ENCODE assay signal across 9 mouse cellular contexts in the genomic region with DNA sequence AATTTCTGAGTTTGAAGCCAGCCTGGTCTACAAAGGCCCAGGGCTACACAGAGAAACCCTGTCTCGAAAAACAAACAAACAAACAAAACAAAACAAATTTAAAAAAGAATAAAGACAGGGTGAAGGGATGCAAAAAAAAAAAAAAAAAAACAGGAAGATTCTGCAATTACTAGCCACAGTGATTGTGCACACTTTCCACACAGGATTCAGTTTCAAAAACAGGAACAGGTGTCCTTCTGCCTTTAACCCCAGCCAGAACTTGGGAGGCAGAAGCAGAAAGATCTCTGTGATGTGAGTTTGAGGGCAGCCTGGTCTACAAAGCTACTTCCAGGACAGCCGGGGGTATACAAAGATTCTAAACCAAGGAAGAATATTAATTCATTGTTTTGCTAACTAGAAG. TPM values are rescaled to one million over a fixed set of nuclear protein-coding genes. Genes with fewer than 3 reads are reported as not detected.
DNase-seq lines count a peak whose midpoint lies in the region; ATAC-seq and TF ChIP-seq lines count a peak whose summit lies in the region.
"Had no signal": no experiment of that assay in that cellular context is flagged by ENCODE, and none has a peak within 500 bp of the region (broad histone marks: within the 10 kb centered on the region; RNA-seq: fewer than 3 reads in every experiment).

No protein-coding gene starts in this region.

- TF ChIP-seq POLR2A in embryonic fibroblast, embryonic 13.5 days (IDR thresholded peaks at IDR 0.05; ENCODE audit: low read depth, low read length): no peak

- peak overlapping the region; percentile 94 for H3K4me2 ChIP-seq in lung, embryonic 14.5 days
- peak overlapping the region; percentile 95 for H3K4me2 ChIP-seq in limb, embryonic 12.5 days
- H3K4me2 ChIP-seq in neural tube, embryonic 15.5 days: peak overlapping the region; percentile 92

- ATAC-seq in lung, embryonic 14.5 days (ENCODE audit: insufficient read depth): no peak
- no peak for ATAC-seq in limb, embryonic 12.5 days (ENCODE audit: insufficient number of reproducible peaks, insufficient read depth, low FRiP score, low TSS enrichment, low read depth)
- ATAC-seq in neural tube, embryonic 15.5 days (ENCODE audit: low FRiP score): no peak

- peaks cover 10% of the 10 kb centered on the region for H3K4me1 ChIP-seq in lung, embryonic 14.5 days (ENCODE audit: insufficient read depth)
- H3K4me1 ChIP-seq in embryonic fibroblast, embryonic 13.5 days (ENCODE audit: control insufficient read depth, insufficient read depth, low read length): no peaks in the 10 kb centered on the region
- H3K4me1 ChIP-seq in limb, embryonic 12.5 days (replicated peaks): peaks cover 23% of the 10 kb centered on the region
- H3K4me1 ChIP-seq in neural tube, embryonic 15.5 days: peaks cover 29% of the 10 kb centered on the region

- peak overlapping the region; percentile 66 for H3K9ac ChIP-seq in lung, embryonic 14.5 days
- H3K9ac ChIP-seq in limb, embryonic 12.5 days (replicated peaks): peak overlapping the region; percentile 62; the same call in 1 of the 2 replicates
- peak overlapping the region; percentile 60 for H3K9ac ChIP-seq in neural tube, embryonic 15.5 days (replicated peaks)

- H3K36me3 ChIP-seq in lung, embryonic 14.5 days (ENCODE audit: insufficient read depth): peaks cover 11% of the 10 kb centered on the region; the same call in 1 of the 2 replicates
- peaks cover 6% of the 10 kb centered on the region; the same call in 1 of the 2 replicates for H3K36me3 ChIP-seq in limb, embryonic 12.5 days
- H3K36me3 ChIP-seq in neural tube, embryonic 15.5 days: no peaks in the 10 kb centered on the region

- H3K27me3 ChIP-seq in lung, embryonic 14.5 days (ENCODE audit: insufficient read depth, low read length): no peaks in the 10 kb centered on the region
- peaks cover 7% of the 10 kb centered on the region; the same call in 1 of the 2 replicates for H3K27me3 ChIP-seq in limb, embryonic 12.5 days
- no peaks in the 10 kb centered on the region for H3K27me3 ChIP-seq in neural tube, embryonic 15.5 days (replicated peaks)

- TF ChIP-seq CTCF in lung, embryonic 14.5 days (IDR thresholded peaks at IDR 0.05; ENCODE audit: low read depth): no peak
- TF ChIP-seq CTCF in embryonic fibroblast, embryonic 13.5 days (IDR thresholded peaks at IDR 0.05; ENCODE audit: borderline replicate concordance, insufficient read depth, low read length): no peak

- 76% methylated on average over 2 of the region's 2 CpGs for WGBS in lung, embryonic 14.5 days
- WGBS in limb, embryonic 12.5 days: 76% methylated on average over 2 of the region's 2 CpGs
- WGBS in neural tube, embryonic 15.5 days: 72% methylated on average over 2 of the region's 2 CpGs

- H3K27ac ChIP-seq in lung, embryonic 14.5 days (ENCODE audit: low read depth): peak overlapping the region; percentile 84
- peak overlapping the region; percentile 88; the same call in 1 of the 2 replicates for H3K27ac ChIP-seq in embryonic fibroblast, embryonic 13.5 days (ENCODE audit: insufficient read depth, low read length)
- H3K27ac ChIP-seq in limb, embryonic 12.5 days: no peak overlapping the region; the same call in 1 of the 2 replicates
- H3K27ac ChIP-seq in neural tube, embryonic 15.5 days (replicated peaks): peak overlapping the region; percentile 91

- DNase-seq in lung, embryonic 14.5 days: no peak
- no peak for DNase-seq in lung, adult 18-20 months
- no peak for DNase-seq in cerebellum, adult 18-20 months
- DNase-seq in urinary bladder, postnatal 4 days (ENCODE audit: low spot score in 2 of 2): no peak
- DNase-seq in ovary, postnatal 10 days (ENCODE audit: low spot score): no peak
- DNase-seq: adrenal gland, postnatal 10 days had no signal

- H3K9me3 ChIP-seq in lung, embryonic 14.5 days (ENCODE audit: low read depth, low read length): no peaks in the 10 kb centered on the region
- no peaks in the 10 kb centered on the region for H3K9me3 ChIP-seq in limb, embryonic 12.5 days
- H3K9me3 ChIP-seq in neural tube, embryonic 15.5 days (replicated peaks): no peaks in the 10 kb centered on the region

- H3K4me3 ChIP-seq in lung, embryonic 14.5 days (ENCODE audit: low read depth, low read length): peak overlapping the region; percentile 85
- H3K4me3 ChIP-seq in embryonic fibroblast, embryonic 13.5 days (ENCODE audit: insufficient read depth, low read length): peak overlapping the region; percentile 95
- peak overlapping the region; percentile 90 for H3K4me3 ChIP-seq in limb, embryonic 12.5 days (replicated peaks)
- H3K4me3 ChIP-seq in neural tube, embryonic 15.5 days (replicated peaks): peak overlapping the region; percentile 92

RNA-seq across cellular contexts. Expression of gene Borcs6, which starts 1.3 kb away (rescaled TPM):
- polyA plus RNA-seq in lung, embryonic 14.5 days (2014; fragmentation: Nextera tagmentation; extraction: Ambion mirVana): 8.0 and 9.5 TPM in 2 replicates
- polyA plus RNA-seq in embryonic fibroblast, embryonic 13.5 days (2011; ENCODE audit: insufficient read length, low read depth, missing spikeins): 9.7 and 11.2 TPM in 2 replicates
- 9.2 and 10.0 TPM in 2 replicates for polyA plus RNA-seq in limb, embryonic 12.5 days (2016; fragmentation: Nextera tagmentation; extraction: Ambion mirVana)
- 20.6 and 24.0 TPM in 2 replicates for polyA plus RNA-seq in neural tube, embryonic 15.5 days (2015; fragmentation: Nextera tagmentation; extraction: Ambion mirVana)

RNA-seq across cellular contexts. Expression of gene Tmem107, which starts 12.3 kb away (rescaled TPM):
- polyA plus RNA-seq in lung, embryonic 14.5 days (2014; fragmentation: Nextera tagmentation; extraction: Ambion mirVana): 51.0 and 54.4 TPM in 2 replicates
- 14.0 and 17.6 TPM in 2 replicates for polyA plus RNA-seq in embryonic fibroblast, embryonic 13.5 days (2011; ENCODE audit: insufficient read length, low read depth, missing spikeins)
- polyA plus RNA-seq in limb, embryonic 12.5 days (2016; fragmentation: Nextera tagmentation; extraction: Ambion mirVana): 39.5 and 41.0 TPM in 2 replicates
- 33.3 and 39.2 TPM in 2 replicates for polyA plus RNA-seq in neural tube, embryonic 15.5 days (2015; fragmentation: Nextera tagmentation; extraction: Ambion mirVana)

RNA-seq across cellular contexts. Expression of gene Aurkb, which starts 12.8 kb away (rescaled TPM):
- polyA plus RNA-seq in lung, embryonic 14.5 days (2014; fragmentation: Nextera tagmentation; extraction: Ambion mirVana): 209 and 211 TPM in 2 replicates
- polyA plus RNA-seq in embryonic fibroblast, embryonic 13.5 days (2011; ENCODE audit: insufficient read length, low read depth, missing spikeins): 31.5 and 44.0 TPM in 2 replicates
- polyA plus RNA-seq in limb, embryonic 12.5 days (2016; fragmentation: Nextera tagmentation; extraction: Ambion mirVana): 169 and 171 TPM in 2 replicates
- 15.6 and 47.4 TPM in 2 replicates for polyA plus RNA-seq in neural tube, embryonic 15.5 days (2015; fragmentation: Nextera tagmentation; extraction: Ambion mirVana)

RNA-seq across cellular contexts. Expression of gene Vamp2, which starts 30.0 kb away (rescaled TPM):
- 64.0 and 64.2 TPM in 2 replicates for polyA plus RNA-seq in lung, embryonic 14.5 days (2014; fragmentation: Nextera tagmentation; extraction: Ambion mirVana)
- 51.1 and 58.3 TPM in 2 replicates for polyA plus RNA-seq in embryonic fibroblast, embryonic 13.5 days (2011; ENCODE audit: insufficient read length, low read depth, missing spikeins)
- 68.0 and 79.5 TPM in 2 replicates for polyA plus RNA-seq in limb, embryonic 12.5 days (2016; fragmentation: Nextera tagmentation; extraction: Ambion mirVana)
- polyA plus RNA-seq in neural tube, embryonic 15.5 days (2015; fragmentation: Nextera tagmentation; extraction: Ambion mirVana): 347 and 355 TPM in 2 replicates

RNA-seq across cellular contexts. Expression of gene Per1, which starts 36.8 kb away (rescaled TPM):
- polyA plus RNA-seq in lung, embryonic 14.5 days (2014; fragmentation: Nextera tagmentation; extraction: Ambion mirVana): 15.4 and 23.7 TPM in 2 replicates
- 23.1 and 30.9 TPM in 2 replicates for polyA plus RNA-seq in embryonic fibroblast, embryonic 13.5 days (2011; ENCODE audit: insufficient read length, low read depth, missing spikeins)
- polyA plus RNA-seq in limb, embryonic 12.5 days (2016; fragmentation: Nextera tagmentation; extraction: Ambion mirVana): 7.2 and 10.4 TPM in 2 replicates
- 10.0 and 11.9 TPM in 2 replicates for polyA plus RNA-seq in neural tube, embryonic 15.5 days (2015; fragmentation: Nextera tagmentation; extraction: Ambion mirVana)
